Mouse (Mus musculus) bone marrow macrophage, adult 2 months (primary cell): ENCODE measurements around the gene Clec11a. TPM values are rescaled to one million over a fixed set of nuclear protein-coding genes. Genes with fewer than 3 reads are reported as not detected.

ENCODE experiments used
- H3K27ac ChIP-seq: 2 replicates; pipeline ENCODE4 v1.5.1; 2012; ENCODE audit warnings: low read depth, low read length; ENCODE audit not compliant: insufficient read depth
- H3K4me1 ChIP-seq: 2 replicates; pipeline ENCODE4 v1.6.1; 2012; ENCODE audit warnings: low read length; ENCODE audit not compliant: control insufficient read depth, insufficient read depth
- H3K4me3 ChIP-seq: 2 replicates; pipeline ENCODE4 v1.5.1; 2012; ENCODE audit warnings: mild to moderate bottlenecking, low read length, moderate library complexity; ENCODE audit not compliant: insufficient read depth
- CTCF ChIP-seq: IDR thresholded peaks from 2 replicates; pipeline ENCODE4 v1.5.1; 2012; ENCODE audit warnings: low read depth, mild to moderate bottlenecking, low read length, moderate library complexity
- POLR2A ChIP-seq: IDR thresholded peaks from 2 replicates; pipeline ENCODE4 v1.6.1; 2012; ENCODE audit warnings: mild to moderate bottlenecking, low read depth, low read length, borderline replicate concordance
- polyA plus RNA-seq: library from polyadenylated mRNA; stranded (reverse); fragments of >200 nt; gene quantifications from 2 replicates; pipeline ENCODE4 v1.2.4, GENCODE M21; 2012; ENCODE audit not compliant: missing spikeins, insufficient read depth, insufficient read length

The Clec11a gene
- polyA plus RNA-seq: 0.19 TPM in 1 of 2 replicates, not detected in the other

DNA sequence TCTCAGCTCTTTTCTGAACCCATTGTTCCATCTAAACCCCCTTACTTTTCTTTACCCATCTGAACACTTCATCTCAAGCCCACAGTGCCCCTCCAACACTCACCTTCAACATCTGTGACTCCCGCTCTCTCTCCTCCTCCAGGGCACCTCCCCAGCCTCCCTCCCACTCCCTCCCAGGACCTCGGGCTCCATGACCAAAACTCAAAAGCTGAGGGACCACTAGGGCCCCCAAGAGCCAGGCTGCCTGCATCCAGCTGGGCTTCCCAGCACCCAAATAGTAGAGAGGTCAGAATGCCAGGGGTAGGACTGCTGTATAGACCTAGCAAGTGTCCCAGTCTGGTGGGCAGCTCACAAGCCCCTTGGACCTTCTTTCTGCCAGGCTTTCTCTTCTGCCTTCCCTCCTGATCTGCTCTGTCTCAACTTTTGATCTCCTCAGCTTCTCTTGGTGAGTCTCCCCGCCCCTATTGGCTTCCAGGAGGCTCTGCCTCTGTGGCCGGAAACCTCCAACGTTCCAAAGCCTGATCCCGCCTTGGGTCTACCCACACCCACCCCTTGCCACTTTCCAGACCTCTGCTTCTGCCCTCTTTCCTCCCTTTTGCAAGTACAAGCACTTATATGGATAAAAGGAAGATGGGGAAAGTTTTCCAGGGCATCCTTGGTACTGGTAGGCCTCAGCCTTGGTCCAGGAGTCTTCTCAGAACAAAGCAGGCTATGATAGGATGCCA is at the start of gene Clec11a:
Gene Clec11a (minus strand): TSS at position 387 of the 725 bp plus-strand sequence.
- Histone ChIP-seq H3K4me3 (no peak within 1 kb of the TSS), H3K27ac (no peak within 1 kb of the TSS), H3K4me1 (peaks cover 24% of the 10 kb centered on the region)
- no peak for TF ChIP-seq CTCF

DNA sequence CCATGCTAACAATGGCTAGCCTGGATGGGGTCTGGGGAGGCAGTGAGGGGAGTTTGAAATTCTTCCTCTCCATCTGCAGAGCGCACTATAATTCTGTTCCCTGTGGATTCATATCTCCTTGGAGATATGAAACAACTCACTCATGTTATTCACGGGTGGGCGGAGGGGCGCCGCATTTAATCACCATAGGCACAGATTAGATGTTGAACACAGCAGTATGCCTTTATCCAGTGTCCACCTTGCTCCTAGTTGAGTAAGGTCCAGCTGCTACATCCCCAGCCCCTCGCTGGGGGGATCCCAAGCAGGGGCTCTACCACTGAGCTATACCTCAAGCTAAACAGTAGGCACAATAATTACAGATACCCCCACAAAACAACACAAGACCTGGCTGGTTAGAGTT is 48.7 kb upstream of the Clec11a start:
- Histone ChIP-seq H3K27ac (no peak overlapping the region), H3K4me1 (peaks cover 21% of the 10 kb centered on the region), H3K4me3 (no peak overlapping the region)
- TF ChIP-seq CTCF (no peak), POLR2A (no peak)

DNA sequence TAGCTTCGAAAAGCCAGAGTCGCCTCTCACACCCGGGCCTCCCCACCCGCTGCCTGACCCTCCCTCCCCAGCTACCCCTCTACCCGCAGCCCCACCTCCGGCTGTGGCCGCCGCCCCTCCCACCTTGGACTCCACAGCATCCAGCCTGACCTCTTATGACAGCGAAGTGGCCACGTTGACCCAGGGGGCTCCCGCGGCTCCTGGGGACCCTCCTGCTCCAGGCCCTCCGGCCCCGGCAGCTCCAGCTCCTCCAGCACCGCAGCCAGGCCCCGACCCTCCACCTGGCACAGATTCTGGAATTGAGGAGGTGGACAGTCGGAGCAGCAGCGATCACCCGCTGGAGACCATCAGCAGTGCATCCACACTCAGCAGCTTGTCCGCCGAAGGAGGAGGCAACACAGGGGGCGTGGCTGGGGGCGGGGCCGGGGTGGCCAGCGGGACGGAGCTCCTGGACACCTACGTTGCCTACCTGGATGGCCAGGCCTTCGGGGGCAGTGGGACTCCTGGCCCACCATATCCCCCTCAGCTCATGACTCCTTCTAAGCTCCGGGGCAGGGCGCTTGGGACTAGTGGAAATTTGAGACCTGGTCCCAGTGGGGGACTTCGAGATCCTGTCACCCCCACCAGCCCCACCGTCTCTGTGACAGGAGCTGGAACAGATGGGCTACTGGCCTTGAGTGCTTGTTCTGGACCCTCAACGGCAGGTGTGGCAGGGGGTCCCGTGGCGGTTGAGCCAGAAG is 47.1 kb upstream of the Clec11a start:
- no peak for TF ChIP-seq POLR2A
- TF ChIP-seq CTCF: no peak
- Histone ChIP-seq H3K27ac (no peak overlapping the region), H3K4me3 (no peak overlapping the region), H3K4me1 (peaks cover 20% of the 10 kb centered on the region)

DNA sequence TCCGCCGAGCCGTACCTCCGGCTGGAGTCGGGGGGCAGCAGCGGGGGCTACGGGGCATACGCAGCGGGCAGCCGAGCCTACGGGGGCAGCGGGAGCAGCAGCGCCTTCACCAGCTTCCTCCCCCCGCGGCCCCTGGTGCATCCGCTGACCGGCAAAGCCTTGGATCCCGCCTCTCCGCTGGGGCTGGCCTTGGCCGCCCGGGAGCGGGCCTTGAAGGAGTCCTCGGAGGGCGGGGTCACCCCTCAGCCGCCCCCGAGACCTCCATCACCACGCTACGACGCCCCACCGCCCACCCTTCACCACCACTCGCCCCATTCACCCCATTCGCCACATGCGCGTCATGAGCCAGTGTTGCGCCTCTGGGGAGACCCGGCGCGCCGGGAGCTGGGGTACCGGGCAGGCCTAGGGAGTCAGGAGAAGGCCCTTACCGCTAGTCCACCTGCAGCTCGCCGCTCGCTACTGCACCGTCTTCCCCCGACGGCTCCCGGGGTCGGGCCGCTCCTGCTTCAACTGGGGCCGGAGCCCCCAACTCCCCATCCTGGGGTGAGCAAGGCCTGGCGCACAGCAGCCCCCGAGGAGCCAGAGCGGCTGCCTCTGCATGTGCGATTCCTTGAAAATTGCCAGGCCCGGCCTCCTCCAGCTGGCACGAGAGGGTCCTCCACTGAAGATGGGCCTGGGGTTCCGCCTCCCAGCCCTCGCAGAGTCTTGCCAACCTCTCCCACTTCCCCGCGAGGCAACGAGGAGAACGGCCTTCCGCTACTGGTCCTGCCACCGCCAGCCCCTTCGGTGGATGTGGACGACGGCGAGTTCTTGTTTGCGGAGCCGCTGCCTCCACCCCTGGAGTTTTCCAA is 46.3 kb upstream of the Clec11a start:
- Histone ChIP-seq H3K4me1 (peaks cover 23% of the 10 kb centered on the region), H3K4me3 (no peak overlapping the region), H3K27ac (no peak overlapping the region)
- TF ChIP-seq POLR2A (no peak), CTCF (no peak)

DNA sequence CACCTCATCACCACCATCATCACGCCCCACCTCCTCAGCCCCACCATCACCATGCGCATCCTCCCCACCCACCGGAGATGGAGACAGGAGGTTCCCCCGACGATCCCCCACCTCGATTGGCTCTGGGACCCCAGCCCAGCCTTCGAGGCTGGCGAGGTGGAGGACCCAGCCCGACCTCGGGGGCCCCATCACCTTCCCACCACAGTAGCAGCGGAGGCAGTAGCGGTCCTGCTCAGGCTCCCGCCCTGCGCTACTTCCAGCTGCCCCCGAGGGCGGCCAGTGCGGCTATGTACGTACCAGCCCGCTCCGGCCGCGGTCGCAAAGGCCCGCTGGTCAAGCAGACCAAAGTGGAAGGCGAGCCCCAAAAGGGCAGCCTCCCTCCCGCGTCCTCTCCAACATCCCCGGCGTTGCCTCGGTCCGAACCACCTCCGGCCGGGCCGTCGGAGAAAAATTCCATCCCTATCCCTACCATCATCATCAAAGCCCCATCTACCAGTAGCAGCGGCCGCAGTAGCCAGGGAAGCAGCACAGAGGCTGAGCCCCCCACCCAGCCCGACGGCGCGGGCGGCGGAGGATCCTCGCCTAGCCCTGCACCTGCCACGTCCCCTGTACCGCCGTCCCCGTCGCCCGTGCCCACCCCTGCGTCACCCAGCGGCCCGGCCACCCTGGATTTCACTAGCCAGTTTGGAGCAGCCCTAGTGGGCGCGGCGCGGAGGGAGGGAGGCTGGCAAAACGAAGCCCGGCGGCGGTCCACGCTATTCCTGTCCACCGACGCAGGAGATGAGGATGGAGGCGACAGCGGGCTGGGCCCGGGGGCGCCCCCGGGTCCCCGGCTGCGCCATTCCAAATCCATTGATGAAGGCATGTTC is 45.4 kb upstream of the Clec11a start:
- Histone ChIP-seq H3K4me3 (no peak overlapping the region), H3K27ac (no peak overlapping the region), H3K4me1 (peaks cover 16% of the 10 kb centered on the region)
- TF ChIP-seq CTCF: no peak
- TF ChIP-seq POLR2A: no peak

DNA sequence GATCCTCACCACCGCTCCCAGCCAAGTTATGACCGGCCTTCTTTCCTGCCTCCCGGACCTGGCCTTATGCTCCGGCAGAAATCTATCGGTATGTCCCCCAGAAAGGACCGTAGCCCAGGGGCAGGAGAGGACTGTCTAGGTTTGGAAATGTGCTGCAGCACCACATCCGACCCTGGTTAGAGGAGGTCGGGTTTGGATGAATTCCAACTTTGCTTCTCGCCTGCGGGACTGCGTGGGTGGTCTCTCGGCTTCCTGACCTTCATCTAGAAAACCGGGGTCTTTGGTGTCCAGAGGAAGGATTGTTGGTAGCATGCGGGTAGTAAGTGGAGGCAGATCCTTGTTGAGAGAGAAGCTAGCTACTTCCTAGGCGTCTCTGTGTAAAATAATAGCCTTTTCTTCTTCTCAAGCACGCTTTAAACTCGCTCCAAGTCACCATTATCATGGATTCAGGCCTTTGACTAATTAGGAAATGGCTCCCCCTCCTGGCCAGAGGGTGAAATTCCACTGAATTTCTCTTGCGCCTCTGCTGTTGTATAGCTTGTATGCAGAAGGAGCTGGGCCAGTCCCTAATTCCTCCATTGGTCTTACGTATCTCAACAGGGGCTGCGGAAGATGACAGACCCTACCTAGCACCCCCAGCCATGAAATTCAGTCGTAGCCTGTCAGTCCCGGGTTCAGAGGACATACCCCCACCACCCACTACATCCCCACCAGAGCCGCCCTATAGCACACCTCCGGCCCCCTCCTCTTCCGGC is 44.4 kb upstream of the Clec11a start:
- peaks cover 8% of the 10 kb centered on the region; the same call in 1 of the 2 replicates for H3K4me1 ChIP-seq
- H3K27ac ChIP-seq: no peak overlapping the region
- peak overlapping the region; percentile 13; the same call in 1 of the 2 replicates for H3K4me3 ChIP-seq
- TF ChIP-seq CTCF (peak; percentile 23; the same call in 1 of the 2 replicates), POLR2A (no peak)

DNA sequence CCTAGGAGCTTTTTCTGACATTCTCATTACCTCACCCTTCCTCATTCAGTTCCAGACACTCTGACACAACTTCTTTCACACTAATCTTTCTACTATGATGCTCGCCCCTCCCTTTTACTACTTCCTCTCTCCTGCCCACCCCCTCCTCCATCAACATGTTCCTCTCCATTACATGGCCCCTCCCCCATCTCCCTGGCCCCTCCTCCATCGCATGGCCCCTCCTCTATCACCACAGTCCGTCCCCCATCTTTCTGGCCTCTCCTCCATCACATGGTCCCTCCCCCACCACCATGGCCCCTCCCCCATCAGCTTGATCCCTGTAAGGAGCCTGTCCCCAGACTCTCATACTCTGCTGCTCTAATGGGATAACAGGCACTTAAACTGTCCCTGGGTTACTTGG is 42.3 kb upstream of the Clec11a start:
- H3K4me1 ChIP-seq: 0 out of 2 replicates have a peak, but pooled peaks cover 7% of the 10 kb centered on the region
- no peak overlapping the region for H3K4me3 ChIP-seq
- no peak for TF ChIP-seq POLR2A
- no peak for TF ChIP-seq CTCF
- H3K27ac ChIP-seq: no peak overlapping the region

DNA sequence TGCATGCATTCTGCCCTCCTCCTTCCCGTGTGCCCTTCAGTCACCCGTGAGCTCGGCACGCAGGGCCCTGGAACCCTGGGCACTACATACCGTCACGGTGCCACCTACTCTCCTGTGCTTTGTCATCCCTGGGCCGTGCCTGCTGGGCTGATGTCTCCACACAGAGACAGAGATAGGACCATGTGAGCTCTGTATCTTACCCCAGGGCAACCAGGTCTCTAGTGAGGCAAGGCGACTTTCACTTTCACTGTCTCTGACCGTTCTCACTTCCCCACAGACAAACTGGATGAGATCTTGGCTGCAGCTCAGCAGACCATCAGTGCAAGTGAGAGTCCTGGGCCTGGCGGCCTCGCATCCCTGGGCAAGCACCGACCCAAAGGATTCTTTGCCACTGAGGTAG is 37.9 kb upstream of the Clec11a start:
- Histone ChIP-seq H3K4me1 (0 out of 2 replicates have a peak, but pooled peaks cover 7% of the 10 kb centered on the region), H3K27ac (no peak overlapping the region), H3K4me3 (peak overlapping the region; percentile 71)
- TF ChIP-seq POLR2A (no peak), CTCF (no peak)
